Mouse (Mus musculus): Measurements from ENCODE around the gene Ccr1. TPM values are rescaled to one million over a fixed set of nuclear protein-coding genes. Genes with fewer than 3 reads are reported as not detected.
"Not testable (repeated sequence)": the region's sequence is repeated elsewhere in the genome, so short reads cannot be mapped to it uniquely, and the experiment has no call there.

The Ccr1 gene
- polyA plus RNA-seq, 1 experiment, result 1.8 TPM

DNA sequence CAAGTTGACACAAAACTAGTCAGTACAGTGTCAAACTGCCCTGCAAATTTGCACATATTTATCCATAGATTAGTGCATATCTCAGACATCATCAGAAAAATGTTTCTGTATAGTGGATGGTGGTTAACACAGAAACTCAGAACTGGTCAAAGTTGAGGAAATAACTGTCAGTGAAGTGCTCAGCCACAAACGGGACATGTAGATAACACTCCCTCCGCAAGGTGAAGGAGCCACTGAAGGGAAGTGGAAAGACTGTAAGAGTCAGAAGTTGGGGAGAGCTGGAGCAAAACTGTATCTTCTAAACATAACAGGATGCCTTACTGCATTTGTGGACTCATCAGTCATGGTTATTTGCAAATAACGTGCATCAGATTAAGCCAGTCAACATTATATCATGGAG is 29.2 kb upstream of the Ccr1 start:
- no peak overlapping the region for H3K27ac ChIP-seq (ENCODE audit: control insufficient read depth, insufficient read depth, low read length)
- H3K4me3 ChIP-seq (ENCODE audit: control insufficient read depth, insufficient read depth, low read length), result no peak overlapping the region
- no peaks in the 10 kb centered on the region for H3K36me3 ChIP-seq (ENCODE audit: control insufficient read depth, insufficient read depth, low read length)
- no peak for TF ChIP-seq POLR2A (IDR thresholded peaks at IDR 0.05; ENCODE audit: control insufficient read depth, extremely low read depth, insufficient read depth, low read length, poor library complexity)
- TF ChIP-seq CTCF (IDR thresholded peaks at IDR 0.05; ENCODE audit: borderline replicate concordance, control insufficient read depth, extremely low read depth, insufficient read depth, low read length, poor library complexity), result no peak
- 33% methylated on average over 3 of the region's 3 CpGs for WGBS
- H3K27me3 ChIP-seq (ENCODE audit: control insufficient read depth, insufficient read depth, low read length), result no peaks in the 10 kb centered on the region
- DNase-seq, result no peak
- no peaks in the 10 kb centered on the region for H3K4me1 ChIP-seq (replicated peaks; ENCODE audit: control insufficient read depth, insufficient read depth, low read length)

DNA sequence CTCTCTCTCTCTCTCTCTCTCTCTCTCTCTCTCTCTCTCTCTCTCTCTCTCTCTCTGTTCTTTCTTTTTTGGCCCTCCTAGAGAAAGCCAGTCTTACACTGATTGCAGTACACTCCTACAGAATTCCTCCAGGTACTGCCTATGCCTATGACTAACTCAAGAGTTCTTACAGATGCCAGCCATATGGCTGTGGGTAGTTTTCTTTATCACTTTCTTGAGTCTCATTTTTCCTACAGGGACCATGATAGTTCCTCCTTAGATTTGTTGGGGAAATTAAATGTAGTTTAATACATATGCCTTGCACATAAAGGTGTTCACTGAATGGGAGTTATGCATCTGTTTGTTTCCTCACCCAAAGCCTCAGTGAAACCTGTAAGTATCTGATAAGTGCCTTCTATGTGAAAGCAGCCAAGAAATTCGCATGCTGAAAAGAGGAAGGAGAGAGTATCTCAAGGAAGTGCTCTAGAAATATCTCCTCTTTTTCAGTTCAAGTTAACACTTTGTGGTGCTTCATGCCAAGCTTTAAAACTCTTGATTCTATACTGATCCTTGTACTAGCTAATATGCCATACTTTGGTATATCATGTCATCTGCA is 22.9 kb upstream of the Ccr1 start:
- no peaks in the 10 kb centered on the region for H3K36me3 ChIP-seq (ENCODE audit: control insufficient read depth, insufficient read depth, low read length)
- H3K27ac ChIP-seq (ENCODE audit: control insufficient read depth, insufficient read depth, low read length), result no peak overlapping the region
- DNase-seq, result no peak
- no peaks in the 10 kb centered on the region for H3K27me3 ChIP-seq (ENCODE audit: control insufficient read depth, insufficient read depth, low read length)
- 18% methylated on average over 1 of the region's 1 CpGs for WGBS
- TF ChIP-seq POLR2A (IDR thresholded peaks at IDR 0.05; ENCODE audit: control insufficient read depth, extremely low read depth, insufficient read depth, low read length, poor library complexity) (no peak), CTCF (IDR thresholded peaks at IDR 0.05; ENCODE audit: borderline replicate concordance, control insufficient read depth, extremely low read depth, insufficient read depth, low read length, poor library complexity) (no peak)
- no peaks in the 10 kb centered on the region for H3K4me1 ChIP-seq (replicated peaks; ENCODE audit: control insufficient read depth, insufficient read depth, low read length)
- H3K4me3 ChIP-seq (ENCODE audit: control insufficient read depth, insufficient read depth, low read length), result no peak overlapping the region

DNA sequence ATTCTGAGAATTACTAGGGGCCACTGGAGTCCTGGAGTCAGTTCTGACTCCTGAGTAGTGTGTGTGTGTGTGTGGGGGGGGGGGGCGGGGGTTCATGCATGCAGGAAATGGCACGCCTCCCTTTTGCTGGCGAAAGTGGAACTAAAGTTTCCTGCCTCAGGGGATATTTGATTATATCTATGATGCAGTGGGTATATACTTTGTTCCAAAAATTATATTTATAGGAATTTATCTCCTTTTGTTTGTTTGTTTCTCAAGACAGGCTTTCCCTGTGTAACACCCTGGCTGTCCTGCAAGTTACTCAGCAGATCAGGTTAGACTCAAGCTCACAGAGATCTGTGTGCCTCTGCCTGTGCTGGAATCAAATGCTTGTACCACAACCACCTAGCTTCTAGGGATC is 21.2 kb upstream of the Ccr1 start:
- Histone ChIP-seq H3K4me1 (replicated peaks; ENCODE audit: control insufficient read depth, insufficient read depth, low read length) (no peaks in the 10 kb centered on the region), H3K36me3 (ENCODE audit: control insufficient read depth, insufficient read depth, low read length) (no peaks in the 10 kb centered on the region), H3K27me3 (ENCODE audit: control insufficient read depth, insufficient read depth, low read length) (no peaks in the 10 kb centered on the region), H3K27ac (ENCODE audit: control insufficient read depth, insufficient read depth, low read length) (no peak overlapping the region), H3K4me3 (ENCODE audit: control insufficient read depth, insufficient read depth, low read length) (no peak overlapping the region)
- TF ChIP-seq POLR2A (IDR thresholded peaks at IDR 0.05; ENCODE audit: control insufficient read depth, extremely low read depth, insufficient read depth, low read length, poor library complexity) (no peak), CTCF (IDR thresholded peaks at IDR 0.05; ENCODE audit: borderline replicate concordance, control insufficient read depth, extremely low read depth, insufficient read depth, low read length, poor library complexity) (no peak)
- WGBS, result 12% methylated on average over 3 of the region's 3 CpGs
- no peak for DNase-seq

DNA sequence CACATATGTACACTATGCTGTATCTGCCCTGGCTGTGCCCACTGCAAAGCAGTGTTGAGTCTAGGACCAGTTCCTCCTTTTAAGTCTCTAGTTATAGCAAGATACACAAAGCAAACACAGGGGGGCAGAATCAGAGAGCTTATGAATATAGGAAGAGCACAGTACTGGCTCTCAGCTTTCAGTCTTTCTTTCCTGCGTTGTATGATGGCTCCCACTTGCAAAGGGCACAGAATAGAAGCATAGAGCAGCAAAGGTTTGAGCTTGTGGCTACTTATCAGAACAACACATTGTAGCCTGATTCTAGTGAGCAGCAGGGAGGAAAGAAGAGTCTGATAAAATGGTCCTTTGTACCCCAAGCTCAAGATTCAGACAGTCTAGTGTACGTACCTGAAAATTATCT is 17.7 kb upstream of the Ccr1 start:
- Histone ChIP-seq H3K27ac (ENCODE audit: control insufficient read depth, insufficient read depth, low read length) (no peak overlapping the region), H3K4me3 (ENCODE audit: control insufficient read depth, insufficient read depth, low read length) (no peak overlapping the region), H3K27me3 (ENCODE audit: control insufficient read depth, insufficient read depth, low read length) (no peaks in the 10 kb centered on the region), H3K36me3 (ENCODE audit: control insufficient read depth, insufficient read depth, low read length) (no peaks in the 10 kb centered on the region), H3K4me1 (replicated peaks; ENCODE audit: control insufficient read depth, insufficient read depth, low read length) (no peaks in the 10 kb centered on the region)
- TF ChIP-seq CTCF (IDR thresholded peaks at IDR 0.05; ENCODE audit: borderline replicate concordance, control insufficient read depth, extremely low read depth, insufficient read depth, low read length, poor library complexity) (no peak), POLR2A (IDR thresholded peaks at IDR 0.05; ENCODE audit: control insufficient read depth, extremely low read depth, insufficient read depth, low read length, poor library complexity) (no peak)
- 52% methylated on average over 2 of the region's 2 CpGs for WGBS
- peak; percentile 23 for DNase-seq

DNA sequence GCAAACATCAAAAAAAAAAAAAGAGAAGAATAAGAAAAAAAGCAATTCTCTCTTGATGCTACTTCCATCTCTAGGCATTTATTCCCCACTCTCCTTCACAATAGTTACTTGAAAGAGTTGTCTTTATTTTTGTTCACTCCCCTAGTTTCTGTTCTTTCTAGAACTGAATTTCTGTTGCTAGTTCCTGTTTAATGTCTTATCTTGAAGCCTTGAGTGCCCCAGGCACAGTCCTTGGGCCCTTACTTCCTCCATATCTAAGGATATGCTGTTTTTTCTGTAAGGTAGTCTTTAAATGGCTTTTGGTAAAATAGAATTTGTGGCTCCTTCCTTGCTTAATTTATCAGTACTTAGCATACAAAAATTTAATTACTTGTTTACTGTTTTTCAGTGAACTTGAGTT is 16.5 kb upstream of the Ccr1 start:
- Histone ChIP-seq H3K27me3 (ENCODE audit: control insufficient read depth, insufficient read depth, low read length) (no peaks in the 10 kb centered on the region), H3K4me3 (ENCODE audit: control insufficient read depth, insufficient read depth, low read length) (no peak overlapping the region), H3K27ac (ENCODE audit: control insufficient read depth, insufficient read depth, low read length) (no peak overlapping the region), H3K36me3 (ENCODE audit: control insufficient read depth, insufficient read depth, low read length) (no peaks in the 10 kb centered on the region), H3K4me1 (replicated peaks; ENCODE audit: control insufficient read depth, insufficient read depth, low read length) (no peaks in the 10 kb centered on the region)
- TF ChIP-seq CTCF (IDR thresholded peaks at IDR 0.05; ENCODE audit: borderline replicate concordance, control insufficient read depth, extremely low read depth, insufficient read depth, low read length, poor library complexity) (no peak), POLR2A (IDR thresholded peaks at IDR 0.05; ENCODE audit: control insufficient read depth, extremely low read depth, insufficient read depth, low read length, poor library complexity) (no peak)
- DNase-seq, result no peak

DNA sequence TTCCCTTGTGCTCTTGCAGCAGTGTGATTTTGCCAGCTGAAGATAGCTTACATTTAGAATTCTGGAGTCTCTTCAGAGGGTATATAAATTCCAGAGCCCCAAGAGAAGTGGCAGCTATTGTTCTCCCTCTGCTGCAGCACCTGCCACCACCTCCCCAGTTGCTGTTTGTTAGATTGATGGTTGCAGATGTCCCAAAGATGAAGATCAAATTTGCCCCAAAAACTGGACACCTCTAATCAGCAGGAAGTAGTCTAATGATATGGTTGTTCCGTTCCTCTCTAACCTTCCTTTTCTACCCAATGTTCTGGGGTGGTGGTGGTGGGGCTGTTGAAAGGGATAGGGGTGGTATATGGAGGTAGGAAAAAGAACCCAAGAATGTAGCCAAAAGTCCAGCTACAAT is 14.2 kb upstream of the Ccr1 start:
- Histone ChIP-seq H3K36me3 (ENCODE audit: control insufficient read depth, insufficient read depth, low read length) (no peaks in the 10 kb centered on the region), H3K4me3 (ENCODE audit: control insufficient read depth, insufficient read depth, low read length) (no peak overlapping the region), H3K27me3 (ENCODE audit: control insufficient read depth, insufficient read depth, low read length) (no peaks in the 10 kb centered on the region), H3K27ac (ENCODE audit: control insufficient read depth, insufficient read depth, low read length) (no peak overlapping the region), H3K4me1 (replicated peaks; ENCODE audit: control insufficient read depth, insufficient read depth, low read length) (no peaks in the 10 kb centered on the region)
- TF ChIP-seq POLR2A (IDR thresholded peaks at IDR 0.05; ENCODE audit: control insufficient read depth, extremely low read depth, insufficient read depth, low read length, poor library complexity) (no peak), CTCF (IDR thresholded peaks at IDR 0.05; ENCODE audit: borderline replicate concordance, control insufficient read depth, extremely low read depth, insufficient read depth, low read length, poor library complexity) (no peak)
- DNase-seq, result no peak
- 93% methylated on average over 1 of the region's 1 CpGs for WGBS

DNA sequence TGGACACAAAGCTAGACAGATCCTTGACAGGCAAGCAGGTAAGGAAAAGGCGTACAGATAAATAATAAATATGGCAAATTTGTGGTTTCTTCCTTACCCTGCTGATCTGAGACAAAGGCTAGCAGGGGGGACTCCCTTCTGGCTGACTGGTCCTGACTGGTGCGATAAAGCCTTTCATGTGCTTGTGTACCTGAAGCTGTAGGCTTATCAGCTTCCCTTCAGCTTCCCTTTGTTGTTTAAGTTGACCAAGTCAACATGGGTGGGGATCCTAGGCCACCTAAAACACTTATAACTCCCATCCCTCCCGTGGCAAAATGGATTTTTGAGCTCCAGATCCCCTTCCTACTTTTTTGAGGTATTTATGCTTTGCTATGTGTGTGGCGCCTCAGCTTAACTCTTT is 13.4 kb upstream of the Ccr1 start:
- no peak for DNase-seq
- 85% methylated on average over 4 of the region's 4 CpGs for WGBS
- Histone ChIP-seq H3K27me3 (ENCODE audit: control insufficient read depth, insufficient read depth, low read length) (no peaks in the 10 kb centered on the region), H3K27ac (ENCODE audit: control insufficient read depth, insufficient read depth, low read length) (no peak overlapping the region), H3K4me1 (replicated peaks; ENCODE audit: control insufficient read depth, insufficient read depth, low read length) (no peaks in the 10 kb centered on the region), H3K4me3 (ENCODE audit: control insufficient read depth, insufficient read depth, low read length) (no peak overlapping the region), H3K36me3 (ENCODE audit: control insufficient read depth, insufficient read depth, low read length) (no peaks in the 10 kb centered on the region)
- TF ChIP-seq POLR2A (IDR thresholded peaks at IDR 0.05; ENCODE audit: control insufficient read depth, extremely low read depth, insufficient read depth, low read length, poor library complexity) (no peak), CTCF (IDR thresholded peaks at IDR 0.05; ENCODE audit: borderline replicate concordance, control insufficient read depth, extremely low read depth, insufficient read depth, low read length, poor library complexity) (no peak)

DNA sequence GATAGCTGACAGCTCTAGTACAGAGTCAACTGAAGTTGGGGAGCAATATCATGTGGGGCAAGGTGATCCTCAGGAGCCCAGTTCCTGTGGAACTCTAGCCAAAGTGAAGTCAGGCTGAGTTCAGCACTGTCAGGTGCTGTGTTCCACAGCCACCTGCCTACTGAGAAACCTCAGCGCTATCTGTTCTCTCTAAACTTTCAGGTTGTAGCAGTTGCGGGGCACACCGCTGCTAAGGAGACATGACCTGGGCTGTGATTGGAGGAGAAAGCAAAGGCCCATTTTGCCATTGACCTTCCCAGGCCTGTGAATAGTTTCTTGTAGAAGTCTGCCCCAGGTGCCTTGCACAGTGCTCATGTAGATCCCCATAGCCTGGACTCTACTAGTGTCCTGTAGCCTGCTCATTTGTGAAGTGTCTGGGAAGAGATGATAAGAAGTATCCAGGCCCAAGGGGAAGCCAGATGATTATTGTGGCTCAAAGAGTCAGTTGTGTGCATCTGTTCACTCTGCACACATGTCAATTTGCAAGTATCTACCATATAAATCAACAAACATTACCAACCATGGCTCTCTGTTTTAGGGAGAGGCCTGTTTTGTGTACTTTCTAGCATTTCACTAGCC is 12.5 kb upstream of the Ccr1 start:
- H3K36me3 ChIP-seq (ENCODE audit: control insufficient read depth, insufficient read depth, low read length); H3K27ac ChIP-seq (ENCODE audit: control insufficient read depth, insufficient read depth, low read length); DNase-seq; H3K4me1 ChIP-seq (replicated peaks; ENCODE audit: control insufficient read depth, insufficient read depth, low read length); H3K4me3 ChIP-seq (ENCODE audit: control insufficient read depth, insufficient read depth, low read length); H3K27me3 ChIP-seq (ENCODE audit: control insufficient read depth, insufficient read depth, low read length): not testable (repeated sequence)
- WGBS, result no CpG with 5 or more reads among the region's 3 CpGs
